Mouse (Mus musculus) embryo, embryonic 9.5 days (tissue): ENCODE measurements at regions not wholly inside any gene's neighbourhood (a gene's known extent, or its start where the extent isn't known, plus 50 kb on each side); places are given as distances from the start of the nearest gene placed in this dataset.

Experiments
- DNase-seq: peaks from one replicate; pipeline ENCODE4 v3.0.0-alpha.2; 2017; ENCODE audit errors: extremely low spot score

DNA sequence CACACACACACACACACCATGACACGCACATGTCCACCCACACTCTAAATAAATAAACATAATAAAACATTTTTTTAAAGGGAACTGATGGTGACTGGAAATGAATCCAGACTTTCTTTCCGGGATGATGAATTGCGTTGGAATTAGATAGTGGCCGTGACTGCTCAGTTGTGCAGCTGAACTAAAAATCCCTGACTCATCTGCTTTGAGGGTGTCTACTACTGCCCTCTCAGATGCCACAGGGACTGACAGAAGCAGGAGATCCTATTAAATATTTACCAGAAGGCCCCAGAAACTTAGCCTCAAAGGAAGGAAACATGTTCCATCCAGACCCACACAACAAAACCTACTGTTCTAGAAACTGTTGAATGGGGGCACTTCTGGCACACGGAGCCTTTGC lies 65.7 kb downstream of the Polr2m start:
- DNase-seq, result no peak

DNA sequence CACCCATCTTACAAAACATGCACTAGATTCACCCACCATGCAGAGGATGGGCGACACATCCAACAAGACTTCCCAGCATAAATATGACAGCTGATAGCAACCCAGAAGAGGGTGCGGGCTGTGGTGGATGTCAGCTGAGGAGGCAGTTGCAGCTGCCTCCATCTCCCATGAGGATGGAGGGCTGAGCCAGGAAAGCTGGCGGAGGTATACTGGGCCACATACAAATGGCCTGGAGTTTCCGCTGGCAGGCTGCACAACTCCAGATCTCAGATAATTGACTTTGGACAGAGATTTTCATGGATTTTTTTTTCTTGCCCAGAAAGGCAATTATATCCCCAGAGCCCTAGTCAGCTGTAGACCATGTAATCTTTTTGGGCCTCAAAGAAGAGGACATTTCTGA lies 67.2 kb downstream of the Polr2m start:
- no peak for DNase-seq

DNA sequence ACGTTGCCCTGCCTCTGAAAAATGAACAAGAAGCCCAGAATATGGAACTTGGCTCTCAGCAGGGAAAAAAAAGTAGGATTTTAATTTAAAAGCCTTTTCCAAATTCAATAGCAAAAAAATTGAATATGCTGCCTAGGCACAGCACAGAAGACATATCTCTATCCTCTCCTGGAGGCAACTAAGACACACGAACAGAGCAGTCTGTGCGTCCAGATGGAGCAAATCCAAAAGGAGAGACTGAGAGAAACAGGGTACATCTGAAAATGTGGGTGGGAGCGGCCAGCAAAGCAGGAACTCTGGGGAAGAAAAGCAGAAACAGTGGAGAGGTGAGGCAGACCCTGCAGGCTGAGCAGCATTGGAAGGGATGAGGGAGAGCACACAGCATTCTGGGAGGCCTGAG lies 68.5 kb downstream of the Polr2m start:
- no peak for DNase-seq

DNA sequence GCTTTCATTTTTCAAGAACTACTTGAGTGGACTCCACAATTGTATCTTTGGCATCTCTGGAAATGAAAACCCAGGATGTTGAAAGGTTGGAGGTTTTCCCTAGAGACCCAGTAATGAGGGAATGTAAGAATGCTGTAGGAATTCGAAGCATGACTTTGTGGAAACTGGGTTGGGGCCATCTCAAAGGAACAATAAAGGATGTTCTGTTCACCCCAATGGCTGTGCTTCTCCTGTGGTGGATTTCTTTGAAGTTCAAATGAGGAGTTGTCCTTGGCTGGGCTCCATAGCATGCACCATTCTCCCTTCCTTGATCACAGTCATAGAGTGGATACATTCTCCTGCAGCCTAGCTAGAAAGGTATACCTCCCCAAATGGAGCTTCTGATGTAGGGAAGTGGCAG lies 74.6 kb downstream of the Polr2m start:
- no peak for DNase-seq

DNA sequence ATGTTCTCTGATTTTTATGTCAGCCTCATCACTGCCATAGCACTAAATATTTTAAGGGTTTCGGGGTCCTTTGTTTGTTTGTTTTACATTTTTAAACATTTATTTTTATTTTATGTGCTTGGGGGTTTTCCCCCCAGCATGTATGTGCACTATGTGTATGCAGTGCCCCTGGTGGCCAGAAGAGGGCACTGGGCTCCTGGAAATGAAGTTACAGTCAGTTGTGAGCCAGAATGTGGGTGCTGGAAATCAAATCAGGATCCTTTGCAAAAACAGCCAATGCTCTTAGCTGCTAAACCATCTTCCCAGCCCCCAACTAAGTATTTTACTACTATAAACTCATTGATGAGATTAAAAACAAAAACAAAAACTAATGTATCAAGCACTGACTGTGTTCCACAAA lies 75.8 kb downstream of the Polr2m start:
- DNase-seq, result no peak

DNA sequence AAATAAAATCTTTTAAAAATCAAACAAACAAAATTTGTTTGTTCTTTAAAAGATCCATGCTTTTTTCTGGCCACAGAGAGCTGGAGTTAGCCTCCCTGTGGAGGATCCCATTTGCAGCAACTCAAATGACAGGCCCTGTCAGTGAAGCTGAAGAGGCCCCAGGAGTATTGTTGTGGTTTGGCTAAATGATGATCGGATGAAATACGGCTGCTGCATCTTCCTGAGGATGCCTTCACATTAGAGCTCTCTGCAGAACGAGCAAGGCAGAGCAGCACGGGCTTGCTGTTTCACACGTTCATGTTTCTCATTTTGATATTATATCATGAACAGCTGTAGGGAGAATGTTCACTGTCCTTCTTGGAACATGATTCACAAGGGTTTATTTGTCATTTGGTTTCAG lies 76.8 kb downstream of the Polr2m start:
- no peak for DNase-seq

DNA sequence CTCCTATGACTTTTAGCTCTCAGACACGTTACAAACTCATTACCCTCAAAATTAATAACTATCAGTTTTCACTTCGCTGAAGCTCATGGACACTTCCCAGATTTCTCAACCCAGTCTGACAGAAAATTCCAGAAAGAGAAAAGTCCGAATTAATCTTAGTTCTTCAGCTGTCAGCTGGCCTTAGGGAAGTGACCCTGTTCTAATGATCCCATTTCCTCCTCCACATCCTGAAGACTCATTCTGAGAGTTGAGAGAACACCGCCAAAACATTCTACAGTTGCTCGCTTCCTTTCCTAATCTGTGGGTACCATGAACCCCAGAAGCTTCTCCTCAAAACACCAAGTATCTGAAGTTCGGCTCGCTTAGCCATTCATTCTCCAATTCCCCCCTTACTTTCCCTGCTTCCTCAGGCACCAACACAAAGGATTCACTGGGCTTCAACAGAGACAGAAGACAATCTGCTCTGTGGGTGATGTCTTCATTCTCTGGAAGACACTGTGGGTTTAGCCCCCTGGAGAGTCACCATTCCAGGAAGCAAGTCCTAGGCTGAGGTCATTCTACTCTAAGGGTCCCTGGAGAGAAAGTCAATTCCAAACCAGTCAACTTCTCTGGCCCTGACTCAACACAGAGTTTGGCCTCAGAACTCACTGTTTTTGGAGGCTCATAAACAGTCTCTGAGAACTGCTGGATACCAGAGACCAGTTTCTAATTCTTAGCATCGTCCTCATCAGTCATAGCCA lies 81.2 kb downstream of the Polr2m start:
- DNase-seq, result no peak

DNA sequence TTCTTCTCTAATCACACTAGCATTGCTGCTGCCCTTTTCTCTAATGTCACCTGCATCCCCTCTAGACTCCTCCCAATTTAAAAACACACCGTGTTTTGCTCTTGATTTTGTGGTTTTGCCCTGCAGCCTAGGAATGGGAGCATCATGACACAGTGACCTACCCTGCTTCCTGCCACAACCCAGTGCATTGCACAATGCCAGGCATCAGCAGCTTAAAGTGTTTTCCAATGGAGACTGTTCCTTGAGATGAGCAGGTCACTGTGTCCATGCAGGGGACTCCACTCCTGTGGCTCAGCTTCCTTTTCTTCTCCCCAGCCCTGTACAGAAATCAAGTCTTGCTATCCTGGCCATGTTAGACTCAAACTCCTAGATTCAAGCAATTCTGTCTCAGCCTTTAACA lies 84.1 kb downstream of the Polr2m start:
- DNase-seq, result no peak

DNA sequence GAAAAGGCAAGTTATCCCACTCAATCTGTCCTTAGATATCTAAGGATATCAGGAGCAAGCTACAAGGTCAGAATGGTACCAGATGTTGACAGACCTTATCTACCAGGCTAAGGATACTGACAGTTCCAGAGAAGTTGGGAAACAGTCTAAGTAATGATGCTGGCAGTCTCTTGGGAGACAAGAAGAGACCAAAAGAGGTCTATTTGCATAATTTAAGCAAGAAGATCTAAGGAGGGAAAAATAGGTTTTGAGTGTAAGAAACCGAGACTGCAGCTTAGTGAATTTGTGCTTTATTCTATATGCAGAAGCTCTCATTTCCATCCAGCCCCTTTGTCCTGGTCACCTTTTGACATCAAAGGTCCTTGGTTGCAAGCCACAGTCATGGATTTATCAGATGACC lies 86.4 kb downstream of the Polr2m start:
- DNase-seq, result no peak

DNA sequence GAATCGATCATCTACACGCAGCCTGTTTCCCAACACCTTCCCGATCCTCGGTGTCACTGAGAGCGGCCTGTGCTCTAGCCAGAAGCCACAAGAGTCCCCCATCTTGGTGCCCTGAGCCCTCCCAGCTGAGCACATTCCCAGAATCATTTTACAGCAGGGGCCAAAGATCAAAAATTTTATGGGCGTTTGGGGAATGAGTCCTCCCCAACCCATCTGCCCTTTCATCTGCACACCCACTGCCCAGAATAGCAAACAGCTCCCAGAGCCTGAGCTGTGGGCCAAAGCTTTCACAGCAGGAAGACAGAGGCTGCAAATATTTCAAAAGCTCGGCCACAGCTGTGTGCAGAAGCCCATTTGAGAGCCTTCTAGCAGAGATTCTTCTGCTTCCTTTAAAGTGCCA lies 89.0 kb downstream of the Polr2m start:
- peak; percentile 11 for DNase-seq

DNA sequence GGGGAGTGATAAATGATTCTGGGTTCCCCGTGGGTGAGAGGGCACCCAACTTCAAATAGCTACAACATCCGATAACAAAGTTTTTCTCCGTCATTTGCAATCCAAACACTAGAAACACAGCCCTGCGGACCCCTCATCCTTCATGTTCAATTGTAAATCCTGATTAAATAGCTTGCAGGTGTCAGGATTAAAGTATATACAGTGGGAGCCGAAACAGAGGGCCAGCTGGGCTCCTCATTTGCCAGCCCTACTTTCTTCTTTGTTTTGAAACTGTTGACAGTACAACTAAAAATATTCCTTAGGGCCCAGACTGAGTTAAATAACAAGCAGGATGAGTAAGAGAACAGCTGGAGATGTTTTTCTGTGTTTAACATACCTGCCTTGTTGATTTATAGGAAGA lies 95.5 kb downstream of the Polr2m start:
- DNase-seq, result peak; percentile 6

DNA sequence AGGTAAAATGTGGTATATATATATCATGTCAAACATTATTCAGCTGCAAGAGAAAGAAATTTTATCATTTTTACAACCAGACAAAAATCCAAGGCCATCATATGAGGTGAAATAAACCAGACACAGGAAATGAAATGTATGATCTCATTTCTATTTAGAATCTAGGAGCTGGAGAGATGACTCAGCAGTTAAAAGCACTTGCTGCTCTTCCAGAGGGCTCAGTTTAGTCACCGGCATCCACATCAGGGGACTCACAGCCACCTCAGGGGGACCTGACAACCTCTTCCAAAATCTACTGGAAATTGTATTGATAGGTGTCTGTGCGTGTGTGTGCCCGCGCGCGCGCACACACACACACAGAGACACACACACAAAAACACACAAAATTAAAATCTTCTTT lies 98.3 kb downstream of the Polr2m start:
- DNase-seq, result no peak

DNA sequence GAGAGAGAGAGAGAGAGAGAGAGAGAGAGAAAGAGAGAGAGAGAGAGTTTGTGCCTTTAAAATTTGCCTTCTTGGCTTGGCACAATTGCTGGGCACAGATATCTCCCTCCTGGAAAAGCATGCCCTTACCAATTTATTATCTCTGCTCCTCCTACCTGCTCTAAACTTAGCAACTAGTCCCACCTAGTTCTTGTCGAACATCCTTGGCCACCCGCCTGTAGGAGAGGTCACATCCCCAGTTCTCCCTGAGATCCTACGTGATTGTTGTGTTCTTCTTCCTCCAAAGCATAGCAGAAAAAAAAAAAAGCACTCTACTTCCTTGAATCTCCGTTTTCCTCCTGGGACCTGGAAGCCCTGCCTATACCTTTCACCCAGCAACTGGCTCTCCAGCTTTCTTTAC lies 101.8 kb downstream of the Polr2m start:
- no peak for DNase-seq

DNA sequence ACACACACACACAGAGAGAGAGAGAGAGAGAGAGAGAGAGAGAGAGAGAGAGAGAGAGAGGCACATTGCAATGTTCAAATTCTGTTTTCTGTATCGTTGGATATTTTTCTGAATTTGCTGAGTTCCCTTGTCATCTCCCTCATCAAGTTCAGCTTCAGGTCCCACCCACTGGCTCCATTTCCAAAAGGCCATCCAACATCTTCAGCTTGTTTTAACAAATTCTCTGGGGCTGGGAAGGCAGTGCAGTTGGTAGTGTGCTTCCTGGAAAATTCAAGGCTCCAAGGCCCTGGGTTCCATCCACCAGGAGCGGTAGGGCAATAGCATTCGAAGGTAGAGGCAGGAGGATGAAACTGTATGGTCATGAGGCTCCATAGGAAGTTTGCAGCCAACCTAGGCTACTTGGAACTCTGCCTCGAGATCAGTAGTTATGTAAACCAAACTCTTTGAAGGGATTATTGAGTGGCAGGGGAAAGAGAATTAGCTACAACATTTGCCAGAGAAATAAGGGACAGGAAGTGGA lies 105.9 kb downstream of the Polr2m start:
- no peak for DNase-seq

DNA sequence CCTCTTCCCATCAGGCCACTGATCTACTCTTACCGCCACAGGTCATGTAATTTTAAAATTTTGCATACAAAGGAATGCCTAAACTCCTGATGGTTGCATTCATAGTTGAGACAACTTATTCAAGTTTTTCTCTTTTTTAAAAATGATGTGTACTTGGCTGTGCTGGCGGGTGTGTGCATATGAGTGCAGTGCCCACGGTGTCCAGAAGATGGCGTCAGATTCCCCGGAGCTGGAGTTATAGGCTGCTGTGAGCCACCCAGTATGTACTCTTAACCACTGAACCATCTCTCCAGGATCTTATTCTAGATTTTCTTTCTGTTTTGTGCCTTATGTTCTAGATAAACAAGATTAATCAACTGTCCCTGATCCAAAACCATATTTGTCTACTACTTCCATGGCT lies 116.0 kb downstream of the Polr2m start:
- no peak for DNase-seq

DNA sequence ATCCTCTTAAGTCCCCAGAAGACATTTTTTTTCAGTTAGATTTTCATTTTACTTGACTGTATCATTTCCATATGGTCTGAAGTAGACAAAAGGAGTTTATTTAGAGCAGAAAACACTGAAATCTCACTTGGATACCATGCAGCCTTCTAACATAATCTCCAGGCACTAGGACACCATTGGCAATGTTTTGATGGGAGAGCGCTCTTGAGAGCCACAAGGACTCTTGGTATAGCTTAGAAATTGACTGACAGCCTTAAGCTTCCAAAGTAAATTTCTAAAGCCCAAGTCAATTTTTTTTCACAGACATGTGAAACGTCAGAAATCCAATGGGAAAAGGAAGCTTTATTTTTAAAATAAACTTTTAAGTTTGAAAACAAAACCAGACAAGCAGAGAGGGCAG lies 116.5 kb downstream of the Polr2m start:
- no peak for DNase-seq

DNA sequence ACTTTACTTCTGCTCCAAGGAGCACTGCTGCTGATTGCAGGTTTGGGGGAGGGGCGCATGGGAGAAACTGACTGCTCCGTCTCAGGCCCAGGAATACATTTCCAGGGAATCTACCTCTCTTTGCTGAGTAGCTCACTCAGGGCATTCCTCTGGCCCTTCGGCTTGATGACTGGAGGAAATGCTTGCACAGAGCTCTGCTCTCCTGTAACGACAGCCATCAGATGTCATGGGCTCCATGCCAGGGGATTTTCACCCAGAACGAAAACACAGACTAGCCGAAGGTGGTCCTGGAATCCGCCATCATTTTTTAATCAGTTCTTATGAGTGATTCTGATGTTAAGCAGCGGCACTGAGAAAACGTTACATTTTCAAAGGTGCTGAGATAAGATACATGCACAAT lies 119.2 kb downstream of the Polr2m start:
- DNase-seq, result no peak

DNA sequence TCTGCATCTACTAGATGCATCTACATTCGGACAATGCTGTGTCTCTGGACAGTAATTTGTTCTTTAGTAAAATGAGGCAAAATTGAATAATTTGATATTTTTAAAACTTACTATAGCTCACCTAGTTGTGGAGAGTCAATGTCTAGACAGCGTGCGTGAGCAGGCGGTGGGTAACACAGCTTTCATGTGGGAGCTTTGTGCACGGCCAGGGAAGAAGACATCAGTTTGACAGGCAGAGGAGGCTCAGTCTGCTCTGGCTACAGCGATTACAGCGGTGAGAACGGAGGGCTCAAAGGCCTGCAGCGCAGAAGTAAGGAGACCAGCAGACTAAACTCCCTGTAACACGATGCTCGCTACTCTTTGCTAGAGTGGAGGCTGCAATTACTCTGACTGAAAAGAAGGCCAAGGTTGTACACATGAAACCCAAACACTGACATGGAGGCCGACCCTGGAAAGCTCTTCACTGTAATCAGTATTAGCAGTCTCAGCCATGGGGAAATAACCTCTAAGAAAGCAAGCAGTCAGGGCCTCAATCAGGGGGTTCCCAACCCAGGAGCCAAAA lies 120.5 kb downstream of the Polr2m start:
- DNase-seq, result no peak

DNA sequence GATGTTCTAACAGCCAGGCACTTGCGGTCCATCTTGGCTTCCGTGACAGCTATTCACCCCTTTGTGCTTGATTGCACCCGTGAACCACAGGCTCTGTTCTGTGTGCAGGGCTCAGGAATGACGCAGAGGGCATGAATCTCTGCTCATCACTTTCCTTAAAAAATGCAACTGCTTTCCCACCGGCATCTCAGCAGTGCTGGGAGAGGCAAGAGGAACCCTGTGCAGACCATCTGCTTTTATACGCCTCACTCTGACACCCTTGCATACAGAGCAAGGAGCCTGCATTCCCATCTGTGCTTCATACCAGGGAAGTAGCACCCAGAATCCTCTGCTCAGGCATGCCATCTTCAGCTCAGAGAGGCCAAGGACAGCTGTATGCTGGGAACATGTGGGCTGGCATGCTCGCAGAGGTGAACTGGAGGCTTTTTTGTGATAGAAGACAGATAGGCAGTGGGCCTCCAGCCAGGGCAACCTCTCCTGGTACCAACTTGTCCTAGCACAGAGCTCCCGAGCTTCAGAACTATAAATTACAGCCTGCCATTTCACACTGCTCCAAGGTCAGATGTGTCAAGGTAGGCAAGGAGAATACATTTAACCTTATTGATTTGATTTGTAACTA lies 121.6 kb downstream of the Polr2m start:
- DNase-seq, result no peak

DNA sequence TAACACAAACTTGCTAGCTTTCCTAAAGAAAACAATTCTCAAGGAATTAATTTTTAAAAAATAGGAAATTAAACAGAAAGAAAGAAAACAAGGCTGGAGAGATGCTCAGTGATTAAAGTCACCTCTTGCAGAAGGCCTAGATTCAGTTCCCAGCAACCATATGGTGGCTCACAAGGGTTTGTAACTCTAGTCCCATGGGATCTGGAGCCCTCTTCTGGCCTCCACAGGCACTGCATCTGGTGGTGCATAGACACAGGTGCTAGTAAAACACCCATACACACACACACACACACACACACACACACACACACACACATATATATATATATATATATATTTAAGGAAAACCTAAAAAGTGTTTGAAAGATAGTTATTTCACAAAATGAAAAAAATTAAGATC lies 123.3 kb downstream of the Polr2m start:
- DNase-seq, result no peak

DNA sequence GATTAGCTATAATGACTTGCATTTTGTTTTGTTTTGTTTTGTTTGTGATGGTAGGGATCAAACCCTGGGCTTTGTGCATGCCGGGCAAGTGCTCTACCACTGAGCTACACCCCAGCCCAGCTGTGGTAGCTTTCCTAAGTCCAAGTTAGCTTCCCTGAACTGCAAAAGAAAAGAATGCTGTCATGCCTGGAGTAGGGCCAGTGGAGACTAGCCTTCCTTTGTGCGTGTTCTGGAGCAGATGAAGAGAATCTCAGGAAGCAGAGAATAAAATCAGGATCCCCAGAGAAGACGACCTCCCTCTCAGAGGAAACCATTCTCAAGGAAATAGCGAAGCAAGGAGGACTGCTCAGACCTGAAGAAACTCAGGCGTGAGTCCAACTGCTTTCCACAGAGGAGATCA lies 123.8 kb downstream of the Polr2m start:
- no peak for DNase-seq

DNA sequence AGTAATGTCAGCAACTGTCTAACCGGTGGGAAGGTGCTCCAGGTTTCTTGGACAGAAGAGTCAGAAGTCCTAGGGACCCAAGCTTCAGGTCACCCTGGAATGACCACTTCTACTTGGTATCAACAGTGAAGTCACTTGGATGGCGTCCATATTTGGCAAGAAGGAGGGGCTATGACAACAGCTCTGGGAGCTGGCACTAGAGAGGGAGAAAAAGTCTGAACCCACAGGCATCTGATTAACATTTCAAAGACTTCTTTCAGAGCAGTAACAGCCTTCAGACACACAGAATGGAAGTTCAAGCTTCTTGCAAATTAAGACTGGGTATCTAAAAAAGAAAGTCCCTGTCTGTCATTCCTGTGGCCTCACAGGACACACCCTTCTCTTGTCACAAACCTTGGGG lies 124.4 kb downstream of the Polr2m start:
- no peak for DNase-seq

DNA sequence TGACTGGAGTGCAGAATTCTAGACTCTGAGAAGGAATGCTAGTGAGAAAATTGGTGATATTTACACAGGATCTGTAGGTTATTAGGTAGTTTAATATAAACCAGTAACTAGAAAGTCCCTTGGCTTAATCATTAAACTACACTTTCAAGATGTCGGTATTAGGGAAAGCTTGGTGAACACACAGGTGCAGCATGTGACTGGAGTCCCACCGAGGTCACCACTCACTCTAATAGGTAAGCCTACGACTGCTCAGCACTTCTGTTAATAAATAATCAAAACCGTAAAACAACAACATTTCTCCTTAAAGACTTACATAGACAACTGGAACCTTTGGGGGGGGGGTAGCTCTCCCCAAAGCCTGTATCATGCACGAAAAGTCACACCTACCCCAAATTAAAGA lies 125.1 kb downstream of the Polr2m start:
- no peak for DNase-seq
